Mouse (Mus musculus): ENCODE results near the gene Elp5. TPM values are rescaled to one million over a fixed set of nuclear protein-coding genes. Genes with fewer than 3 reads are reported as not detected.

The Elp5 gene
- 3.9 TPM for polyA plus RNA-seq (2014; fragmentation: Illumina TruSeq; extraction: RNeasy Lipid Tissue Mini Kit (QIAGEN cat#74804); ENCODE audit: low replicate concordance)

GRCm38 (mm10) chr11:69982225-69982624 lies at the start of gene Elp5:
Elp5 (minus strand) TSS chr11:69982517.

GRCm38 (mm10) chr11:70016669-70017068 lies 34.4 kb upstream of the Elp5 start, which contains the start of gene Dlg4:
Dlg4 (plus strand) TSS chr11:70016942.

GRCm38 (mm10) chr11:70014880-70015558 lies 32.7 kb upstream of the Elp5 start, which contains the start of gene Acadvl:
Acadvl (minus strand) TSS chr11:70015411.

GRCm38 (mm10) chr11:70000396-70000898 lies 18.1 kb upstream of the Elp5 start, which contains the start of gene Dvl2:
Dvl2 (plus strand) TSS chr11:70000595.

GRCm38 (mm10) chr11:69995391-69995960 lies 13.2 kb upstream of the Elp5 start, which contains the start of gene Phf23:
Phf23 (plus strand) TSS chr11:69995777.

GRCm38 (mm10) chr11:69990850-69991691 lies 8.8 kb upstream of the Elp5 start, which contains the start of gene Gabarap:
Gabarap (plus strand) TSS chr11:69991143.

GRCm38 (mm10) chr11:69981141-69981762 lies 1.1 kb downstream of the Elp5 start, which contains the start of gene Ctdnep1:
Ctdnep1 (plus strand) TSS chr11:69981156.

GRCm38 (mm10) chr11:69964650-69965270 lies 17.6 kb downstream of the Elp5 start, which contains the start of gene Cldn7:
Cldn7 (plus strand) TSS chr11:69964779.

GRCm38 (mm10) chr11:69948066-69948762 lies 34.1 kb downstream of the Elp5 start, which contains the start of gene Slc2a4:
Slc2a4 (minus strand) TSS chr11:69948188.

GRCm38 (mm10) chr11:69935137-69935879 lies 47.0 kb downstream of the Elp5 start, which contains the start of gene Ybx2:
Ybx2 (plus strand) TSS chr11:69935796.

GRCm38 (mm10) chr11:69921114-69922011 lies 61.0 kb downstream of the Elp5 start, which contains the start of gene Eif5a:
Eif5a (minus strand) TSS chr11:69921958.

Other genes starting within 250 kb of the Elp5 start
- gene Polr2a, start 223.9 kb downstream of the Elp5 start, polyA plus RNA-seq (2014; fragmentation: Illumina TruSeq; extraction: RNeasy Lipid Tissue Mini Kit (QIAGEN cat#74804); ENCODE audit: low replicate concordance), result 15.6 TPM
- not detected for gene Slc35g3, start 220.5 kb downstream of the Elp5 start, polyA plus RNA-seq (2014; fragmentation: Illumina TruSeq; extraction: RNeasy Lipid Tissue Mini Kit (QIAGEN cat#74804); ENCODE audit: low replicate concordance)
- gene Zbtb4, start 216.6 kb downstream of the Elp5 start, polyA plus RNA-seq (2014; fragmentation: Illumina TruSeq; extraction: RNeasy Lipid Tissue Mini Kit (QIAGEN cat#74804); ENCODE audit: low replicate concordance), result 8.3 TPM
- 4.4 TPM for gene Chrnb1, start 186.6 kb downstream of the Elp5 start, polyA plus RNA-seq (2014; fragmentation: Illumina TruSeq; extraction: RNeasy Lipid Tissue Mini Kit (QIAGEN cat#74804); ENCODE audit: low replicate concordance)
- 4.6 TPM for gene Fgf11, start 180.7 kb downstream of the Elp5 start, polyA plus RNA-seq (2014; fragmentation: Illumina TruSeq; extraction: RNeasy Lipid Tissue Mini Kit (QIAGEN cat#74804); ENCODE audit: low replicate concordance)
- gene Tmem102, start 176.9 kb downstream of the Elp5 start, polyA plus RNA-seq (2014; fragmentation: Illumina TruSeq; extraction: RNeasy Lipid Tissue Mini Kit (QIAGEN cat#74804); ENCODE audit: low replicate concordance), result 10.2 TPM
- not detected for gene Gm39566, start 167.2 kb downstream of the Elp5 start, polyA plus RNA-seq (2014; fragmentation: Illumina TruSeq; extraction: RNeasy Lipid Tissue Mini Kit (QIAGEN cat#74804); ENCODE audit: low replicate concordance)
- gene Spem2, start 164.1 kb downstream of the Elp5 start, polyA plus RNA-seq (2014; fragmentation: Illumina TruSeq; extraction: RNeasy Lipid Tissue Mini Kit (QIAGEN cat#74804); ENCODE audit: low replicate concordance), result not detected
- gene Spem1, start 160.3 kb downstream of the Elp5 start, polyA plus RNA-seq (2014; fragmentation: Illumina TruSeq; extraction: RNeasy Lipid Tissue Mini Kit (QIAGEN cat#74804); ENCODE audit: low replicate concordance), result not detected
- gene Nlgn2, start 144.7 kb downstream of the Elp5 start, polyA plus RNA-seq (2014; fragmentation: Illumina TruSeq; extraction: RNeasy Lipid Tissue Mini Kit (QIAGEN cat#74804); ENCODE audit: low replicate concordance), result 0.15 TPM
- 4.2 TPM for gene Tmem256, start 144.0 kb downstream of the Elp5 start, polyA plus RNA-seq (2014; fragmentation: Illumina TruSeq; extraction: RNeasy Lipid Tissue Mini Kit (QIAGEN cat#74804); ENCODE audit: low replicate concordance)
- 0.33 TPM for gene Plscr3, start 136.1 kb downstream of the Elp5 start, polyA plus RNA-seq (2014; fragmentation: Illumina TruSeq; extraction: RNeasy Lipid Tissue Mini Kit (QIAGEN cat#74804); ENCODE audit: low replicate concordance)
- 5.0 TPM for gene Tnk1, start 123.8 kb downstream of the Elp5 start, polyA plus RNA-seq (2014; fragmentation: Illumina TruSeq; extraction: RNeasy Lipid Tissue Mini Kit (QIAGEN cat#74804); ENCODE audit: low replicate concordance)
- not detected for gene Tmem95, start 104.5 kb downstream of the Elp5 start, polyA plus RNA-seq (2014; fragmentation: Illumina TruSeq; extraction: RNeasy Lipid Tissue Mini Kit (QIAGEN cat#74804); ENCODE audit: low replicate concordance)
- 1.4 TPM for gene Kctd11, start 101.1 kb downstream of the Elp5 start, polyA plus RNA-seq (2014; fragmentation: Illumina TruSeq; extraction: RNeasy Lipid Tissue Mini Kit (QIAGEN cat#74804); ENCODE audit: low replicate concordance)
- 0.67 TPM for gene Acap1, start 87.0 kb downstream of the Elp5 start, polyA plus RNA-seq (2014; fragmentation: Illumina TruSeq; extraction: RNeasy Lipid Tissue Mini Kit (QIAGEN cat#74804); ENCODE audit: low replicate concordance)
- 7.0 TPM for gene 2810408A11Rik, start 81.5 kb downstream of the Elp5 start, polyA plus RNA-seq (2014; fragmentation: Illumina TruSeq; extraction: RNeasy Lipid Tissue Mini Kit (QIAGEN cat#74804); ENCODE audit: low replicate concordance)
- 1.6 TPM for gene Neurl4, start 81.4 kb downstream of the Elp5 start, polyA plus RNA-seq (2014; fragmentation: Illumina TruSeq; extraction: RNeasy Lipid Tissue Mini Kit (QIAGEN cat#74804); ENCODE audit: low replicate concordance)
- gene Gps2, start 68.6 kb downstream of the Elp5 start, polyA plus RNA-seq (2014; fragmentation: Illumina TruSeq; extraction: RNeasy Lipid Tissue Mini Kit (QIAGEN cat#74804); ENCODE audit: low replicate concordance), result 10.7 TPM
- 136 TPM for gene Eif5a, start 60.6 kb downstream of the Elp5 start, polyA plus RNA-seq (2014; fragmentation: Illumina TruSeq; extraction: RNeasy Lipid Tissue Mini Kit (QIAGEN cat#74804); ENCODE audit: low replicate concordance)
- 2.3 TPM for gene Ybx2, start 46.7 kb downstream of the Elp5 start, polyA plus RNA-seq (2014; fragmentation: Illumina TruSeq; extraction: RNeasy Lipid Tissue Mini Kit (QIAGEN cat#74804); ENCODE audit: low replicate concordance)
- gene Slc2a4, start 34.3 kb downstream of the Elp5 start, polyA plus RNA-seq (2014; fragmentation: Illumina TruSeq; extraction: RNeasy Lipid Tissue Mini Kit (QIAGEN cat#74804); ENCODE audit: low replicate concordance), result 0.33 TPM
- gene Cldn7, start 17.7 kb downstream of the Elp5 start, polyA plus RNA-seq (2014; fragmentation: Illumina TruSeq; extraction: RNeasy Lipid Tissue Mini Kit (QIAGEN cat#74804); ENCODE audit: low replicate concordance), result 140 TPM
- 41.0 TPM for gene Ctdnep1, start 1.4 kb downstream of the Elp5 start, polyA plus RNA-seq (2014; fragmentation: Illumina TruSeq; extraction: RNeasy Lipid Tissue Mini Kit (QIAGEN cat#74804); ENCODE audit: low replicate concordance)
- gene Gabarap, start 8.6 kb upstream of the Elp5 start, polyA plus RNA-seq (2014; fragmentation: Illumina TruSeq; extraction: RNeasy Lipid Tissue Mini Kit (QIAGEN cat#74804); ENCODE audit: low replicate concordance), result 558 TPM
- 14.8 TPM for gene Phf23, start 13.3 kb upstream of the Elp5 start, polyA plus RNA-seq (2014; fragmentation: Illumina TruSeq; extraction: RNeasy Lipid Tissue Mini Kit (QIAGEN cat#74804); ENCODE audit: low replicate concordance)
- not detected for gene Dvl2, start 18.1 kb upstream of the Elp5 start, polyA plus RNA-seq (2014; fragmentation: Illumina TruSeq; extraction: RNeasy Lipid Tissue Mini Kit (QIAGEN cat#74804); ENCODE audit: low replicate concordance)
- gene Acadvl, start 32.9 kb upstream of the Elp5 start, polyA plus RNA-seq (2014; fragmentation: Illumina TruSeq; extraction: RNeasy Lipid Tissue Mini Kit (QIAGEN cat#74804); ENCODE audit: low replicate concordance), result 4.8 TPM
- gene Dlg4, start 34.4 kb upstream of the Elp5 start, polyA plus RNA-seq (2014; fragmentation: Illumina TruSeq; extraction: RNeasy Lipid Tissue Mini Kit (QIAGEN cat#74804); ENCODE audit: low replicate concordance), result 0.30 TPM
- not detected for gene Asgr1, start 71.6 kb upstream of the Elp5 start, polyA plus RNA-seq (2014; fragmentation: Illumina TruSeq; extraction: RNeasy Lipid Tissue Mini Kit (QIAGEN cat#74804); ENCODE audit: low replicate concordance)
- not detected for gene Asgr2, start 110.1 kb upstream of the Elp5 start, polyA plus RNA-seq (2014; fragmentation: Illumina TruSeq; extraction: RNeasy Lipid Tissue Mini Kit (QIAGEN cat#74804); ENCODE audit: low replicate concordance)
- 5.1 TPM for gene Mgl2, start 147.8 kb upstream of the Elp5 start, polyA plus RNA-seq (2014; fragmentation: Illumina TruSeq; extraction: RNeasy Lipid Tissue Mini Kit (QIAGEN cat#74804); ENCODE audit: low replicate concordance)
- gene Clec10a, start 173.7 kb upstream of the Elp5 start, polyA plus RNA-seq (2014; fragmentation: Illumina TruSeq; extraction: RNeasy Lipid Tissue Mini Kit (QIAGEN cat#74804); ENCODE audit: low replicate concordance), result not detected
- gene Slc16a11, start 230.2 kb upstream of the Elp5 start, polyA plus RNA-seq (2014; fragmentation: Illumina TruSeq; extraction: RNeasy Lipid Tissue Mini Kit (QIAGEN cat#74804); ENCODE audit: low replicate concordance), result not detected
- 2.9 TPM for gene Slc16a13, start 238.5 kb upstream of the Elp5 start, polyA plus RNA-seq (2014; fragmentation: Illumina TruSeq; extraction: RNeasy Lipid Tissue Mini Kit (QIAGEN cat#74804); ENCODE audit: low replicate concordance)
- gene Bcl6b, start 247.3 kb upstream of the Elp5 start, polyA plus RNA-seq (2014; fragmentation: Illumina TruSeq; extraction: RNeasy Lipid Tissue Mini Kit (QIAGEN cat#74804); ENCODE audit: low replicate concordance), result 1.4 TPM